Mouse (Mus musculus) liver, embryonic 14.5 days (tissue): ENCODE results near the gene Zbtb38. TPM values are rescaled to one million over a fixed set of nuclear protein-coding genes. Genes with fewer than 3 reads are reported as not detected.
"Not testable (repeated sequence)": the region's sequence is repeated elsewhere in the genome, so short reads cannot be mapped to it uniquely, and the experiment has no call there.

Source experiments
- ATAC-seq: fragments of 200-750 bp; cut with Nextera tagmentation; 2 replicates; pipeline ENCODE4 v1.8.0; 2017; ENCODE audit warnings: moderate number of reproducible peaks, mild to moderate bottlenecking, moderate library complexity; ENCODE audit not compliant: insufficient read depth
- DNase-seq, 3 experiments: peaks; one replicate each; pipeline ENCODE4 v3.0.0-alpha.2; 2012 to 2013; ENCODE audit warnings: low read depth in 3 of 3, low spot score in 3 of 3
- H3K27ac ChIP-seq: fragments of 300-500 bp; sonication (generic); 2 replicates; pipeline ENCODE4 v1.5.1; 2014; ENCODE audit warnings: moderate library complexity, mild to moderate bottlenecking, control low read depth, inconsistent platforms
- H3K27me3 ChIP-seq: fragments of 300-500 bp; sonication (generic); 2 replicates; pipeline ENCODE4 v1.6.1; 2014; ENCODE audit warnings: mild to moderate bottlenecking, low read length, moderate library complexity; ENCODE audit not compliant: control insufficient read depth, insufficient read depth
- H3K36me3 ChIP-seq: fragments of 300-500 bp; sonication (generic); replicated peaks from 2 replicates; pipeline ENCODE4 v1.6.1; 2014; ENCODE audit warnings: low read depth; ENCODE audit not compliant: control insufficient read depth, insufficient read depth
- H3K4me1 ChIP-seq, 2 experiments: fragments of 200-500 bp in 1 of 2; fragments of 300-500 bp in 1 of 2; sonication (generic) in 1 of 2; replicated peaks; 2 replicates each; pipeline ENCODE4 v1.6.1; 2012 to 2014; ENCODE audit warnings: antibody characterized with exemption in 1 of 2, inconsistent platforms in 1 of 2, low read length in 1 of 2; ENCODE audit not compliant: control insufficient read depth in 2 of 2, insufficient read depth in 2 of 2
- H3K4me2 ChIP-seq: fragments of 300-500 bp; sonication (generic); 2 replicates; pipeline ENCODE4 v1.6.1; 2014; ENCODE audit warnings: low read depth, mild to moderate bottlenecking, control low read depth, moderate library complexity
- H3K4me3 ChIP-seq, 2 experiments: fragments of 200-500 bp in 1 of 2; fragments of 300-500 bp in 1 of 2; sonication (generic) in 1 of 2; 2 replicates each; pipeline ENCODE4 v1.5.1; 2012 to 2014; ENCODE audit warnings: low read depth in 2 of 2, low read length in 2 of 2, mild to moderate bottlenecking in 2 of 2, control low read depth in 1 of 2, inconsistent platforms in 1 of 2, moderate library complexity in 1 of 2; ENCODE audit not compliant: insufficient read depth in 1 of 2
- H3K9ac ChIP-seq: fragments of 300-500 bp; sonication (generic); replicated peaks from 2 replicates; pipeline ENCODE4 v1.6.1; 2014; ENCODE audit warnings: mild to moderate bottlenecking, control low read depth, moderate library complexity
- H3K9me3 ChIP-seq: fragments of 300-500 bp; sonication (generic); 2 replicates; pipeline ENCODE4 v1.6.1; 2016; ENCODE audit warnings: low read length, mixed read lengths; ENCODE audit not compliant: control insufficient read depth
- CTCF ChIP-seq: IDR thresholded peaks from 2 replicates; pipeline ENCODE4 v1.5.1; 2016; ENCODE audit warnings: antibody characterized with exemption, low read depth, control low read depth
- EP300 ChIP-seq: IDR thresholded peaks from 2 replicates; pipeline ENCODE4 v1.6.1; 2016; ENCODE audit warnings: antibody characterized with exemption, low read depth
- WGBS: fragments of 180-500 bp; shearing (Covaris S2); extraction: QIAGEN DNeasy Blood & Tissue Kit; methylation state at CpG from one replicate; pipeline ENCODE4 v1.1.7; 2014; ENCODE audit not compliant: insufficient replicate concordance; 5-methylcytosine and 5-hydroxymethylcytosine counted together
- polyA plus RNA-seq, 2 experiments: library from polyadenylated mRNA; depleted of rRNA in 1 of 2; stranded (reverse) in 1 of 2; unstranded in 1 of 2; fragments of >200 nt; fragmentation: Nextera tagmentation in 1 of 2; extraction: Ambion mirVana in 1 of 2; gene quantifications; 2 replicates each; pipeline versions ENCODE4 v1.2.1 to v1.2.3; 2012 to 2014

The Zbtb38 gene
- polyA plus RNA-seq, 2 experiments = 0.65 to 4.5 TPM

DNA sequence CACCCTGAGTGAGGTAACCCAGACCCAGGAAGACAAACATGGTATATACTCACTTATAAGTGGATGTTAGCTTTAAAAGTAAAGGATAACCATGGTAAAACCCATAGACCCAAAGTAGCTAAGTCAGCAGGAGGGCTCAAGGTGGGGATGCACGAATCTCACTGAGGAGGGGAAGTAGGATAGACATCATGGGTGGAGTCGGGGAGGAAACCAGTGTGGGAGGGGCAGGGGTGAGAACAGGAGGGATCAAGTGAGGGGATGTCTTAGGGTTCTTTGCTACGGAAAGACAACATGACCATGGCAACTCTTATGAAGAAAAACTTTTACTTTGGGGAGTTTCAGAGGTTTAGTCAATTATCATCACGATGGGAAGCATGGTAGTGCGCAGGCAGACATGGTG is 74.0 kb downstream of the Zbtb38 start:
- Histone ChIP-seq H3K4me2 (no peak overlapping the region), H3K4me3 (no peak overlapping the region), H3K9ac (no peak overlapping the region), H3K9me3 (no peaks in the 10 kb centered on the region), H3K36me3 (no peaks in the 10 kb centered on the region), H3K27ac (no peak overlapping the region), H3K27me3 (no peaks in the 10 kb centered on the region), H3K4me1 (no peaks in the 10 kb centered on the region)
- DNase-seq (no peak), ATAC-seq (no peak)
- TF ChIP-seq CTCF = no peak
- no peak for TF ChIP-seq EP300
- 47% methylated on average over 5 of the region's 5 CpGs for WGBS

DNA sequence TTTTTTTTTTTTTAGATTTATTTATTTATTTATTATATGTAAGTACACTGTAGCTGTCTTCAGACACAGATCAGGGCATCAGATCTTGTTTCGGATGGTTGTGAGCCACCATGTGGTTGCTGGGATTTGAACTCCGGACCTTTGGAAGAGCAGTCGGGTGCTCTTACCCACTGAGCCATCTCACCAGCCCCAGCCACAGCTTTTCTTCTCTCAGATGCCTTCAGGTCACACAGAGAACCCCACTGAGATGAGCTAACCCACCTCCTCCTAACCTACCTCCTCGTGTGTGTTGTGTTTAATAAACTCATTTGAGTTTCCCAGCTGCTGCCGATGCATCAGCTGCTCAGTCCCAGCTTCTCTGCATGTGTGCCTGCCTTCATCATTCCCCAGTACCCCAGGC is 74.9 kb downstream of the Zbtb38 start:
- not testable (repeated sequence) for H3K27me3 ChIP-seq, H3K9me3 ChIP-seq, ATAC-seq, H3K4me2 ChIP-seq, H3K36me3 ChIP-seq, H3K9ac ChIP-seq, DNase-seq, H3K4me3 ChIP-seq, H3K27ac ChIP-seq, H3K4me1 ChIP-seq
- 67% methylated on average over 5 of the region's 5 CpGs for WGBS

DNA sequence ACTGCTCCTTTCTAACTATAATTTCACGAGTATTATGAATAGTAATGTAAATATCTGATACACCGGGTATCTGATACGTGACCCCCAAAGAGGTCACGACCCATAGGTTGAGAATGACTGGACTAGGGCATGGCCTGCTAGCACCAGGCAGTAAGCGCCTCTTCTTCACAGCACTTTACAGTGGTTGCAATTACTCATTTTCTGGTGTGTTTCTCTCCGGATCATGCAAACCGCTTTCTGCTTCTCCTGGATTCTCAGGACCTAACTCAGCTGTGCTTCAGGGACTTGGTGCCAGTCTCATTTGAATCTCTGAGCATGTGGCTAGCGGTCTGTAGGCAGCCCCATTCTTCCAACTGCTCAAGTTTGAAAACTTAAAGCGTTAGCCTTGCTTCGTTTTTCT is 76.0 kb downstream of the Zbtb38 start:
- H3K27ac ChIP-seq = no peak overlapping the region
- H3K9ac ChIP-seq = no peak overlapping the region
- no peaks in the 10 kb centered on the region for H3K36me3 ChIP-seq
- H3K4me2 ChIP-seq = no peak overlapping the region
- no peaks in the 10 kb centered on the region for H3K27me3 ChIP-seq
- TF ChIP-seq EP300 = no peak
- 74% methylated on average over 10 of the region's 10 CpGs for WGBS
- no peak for DNase-seq
- H3K9me3 ChIP-seq = no peaks in the 10 kb centered on the region
- no peaks in the 10 kb centered on the region for H3K4me1 ChIP-seq
- H3K4me3 ChIP-seq = no peak overlapping the region
- ATAC-seq = no peak

DNA sequence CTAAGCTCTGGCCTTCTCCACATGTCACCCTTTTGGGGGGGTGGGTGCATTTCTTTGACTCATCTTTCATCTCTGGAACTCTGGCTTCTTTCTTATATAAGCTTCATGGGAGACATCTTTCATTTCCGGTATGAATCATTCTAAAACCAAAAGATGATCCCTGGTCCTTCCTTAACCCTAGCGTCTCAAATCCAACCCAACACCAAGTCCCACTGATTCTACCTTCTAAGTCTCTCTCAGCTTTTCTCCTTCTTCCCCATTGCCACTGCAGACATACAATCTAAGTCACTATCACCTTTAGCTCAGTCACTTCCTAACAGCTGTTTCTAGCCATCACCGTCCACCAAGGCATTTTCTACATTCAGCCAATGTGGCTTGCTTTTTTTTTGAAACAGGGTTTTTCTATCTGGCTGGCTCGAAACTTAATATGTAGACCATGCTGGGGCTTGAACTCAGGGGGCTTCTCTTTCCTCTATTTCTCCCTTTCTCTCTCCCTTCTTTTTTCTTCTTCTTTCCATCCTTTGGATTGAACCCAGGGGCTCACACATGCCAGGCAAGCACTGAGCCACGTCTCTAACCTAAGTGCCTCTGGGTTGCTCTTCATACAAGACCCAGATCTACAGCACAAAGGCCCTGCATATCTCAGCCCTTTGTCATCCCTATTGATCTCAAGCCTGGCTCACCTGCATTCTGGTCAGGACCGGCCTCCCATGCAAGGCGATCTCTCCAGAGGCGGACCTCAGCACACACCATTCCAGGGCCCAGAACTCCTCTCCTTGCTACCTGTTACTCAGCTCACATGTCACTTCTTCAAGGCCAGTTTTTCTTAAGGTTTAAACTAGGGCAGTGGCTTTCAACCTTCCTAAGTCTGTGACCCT is 76.6 kb downstream of the Zbtb38 start:
- Histone ChIP-seq H3K27ac (no peak overlapping the region), H3K4me2 (no peak overlapping the region), H3K9ac (no peak overlapping the region), H3K27me3 (no peaks in the 10 kb centered on the region), H3K36me3 (no peaks in the 10 kb centered on the region), H3K9me3 (no peaks in the 10 kb centered on the region), H3K4me1 (no peaks in the 10 kb centered on the region), H3K4me3 (no peak overlapping the region)
- WGBS = 62% methylated on average over 8 of the region's 8 CpGs
- no peak for DNase-seq
- ATAC-seq = no peak
- TF ChIP-seq CTCF (no peak), EP300 (no peak)

DNA sequence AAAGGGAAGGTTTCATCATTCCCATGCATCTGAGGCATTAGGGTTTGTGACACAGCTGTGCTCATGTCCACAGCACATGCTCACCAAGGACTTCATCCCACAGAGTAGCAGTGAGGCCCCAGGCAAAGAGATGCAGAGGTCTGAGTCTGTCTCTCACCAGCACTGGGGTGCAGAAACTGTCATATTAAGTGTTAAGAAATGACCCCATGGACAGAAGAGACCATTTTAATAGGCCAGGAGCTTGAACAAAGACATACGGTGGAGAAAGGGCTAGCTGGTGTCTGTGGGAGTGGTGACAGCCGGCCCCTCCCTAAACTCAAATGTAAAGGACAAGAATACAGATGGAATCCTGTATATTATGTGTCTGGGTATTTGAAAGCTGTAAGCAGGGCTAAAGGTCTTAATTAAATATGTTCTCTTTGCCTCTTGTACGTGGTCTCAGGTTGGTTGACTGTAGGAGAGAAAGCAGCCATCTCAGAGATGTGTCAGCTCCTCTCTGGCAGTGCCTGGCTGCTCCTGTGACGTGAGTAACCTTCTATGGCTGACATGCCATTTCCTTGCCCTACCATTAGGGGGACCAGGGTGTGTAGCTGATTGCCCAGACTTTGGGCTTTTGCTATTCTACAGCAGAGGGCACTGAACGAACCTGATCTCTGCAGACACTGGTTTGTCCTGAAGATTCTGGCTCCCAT is 77.4 kb downstream of the Zbtb38 start:
- TF ChIP-seq EP300 (no peak), CTCF (peak; percentile 80)
- Histone ChIP-seq H3K9me3 (no peaks in the 10 kb centered on the region), H3K4me2 (no peak overlapping the region), H3K9ac (no peak overlapping the region), H3K4me1 (peaks cover 0 to under 1% of the 10 kb centered on the region in 2 experiments; a peak in 2 of 4 replicates), H3K4me3 (no peak overlapping the region), H3K27me3 (no peaks in the 10 kb centered on the region), H3K27ac (no peak overlapping the region), H3K36me3 (no peaks in the 10 kb centered on the region)
- DNase-seq (peak in 1 of 3 experiments; percentile 22), ATAC-seq (no peak)
- 30% methylated on average over 5 of the region's 5 CpGs for WGBS
